Mouse (Mus musculus) hindbrain, embryonic 13.5 days (tissue): ENCODE data around the gene Nrd1. TPM values are rescaled to one million over a fixed set of nuclear protein-coding genes. Genes with fewer than 3 reads are reported as not detected.

Source experiments
- ATAC-seq: fragments of 200-750 bp; cut with Nextera tagmentation; 2 replicates; pipeline ENCODE4 v1.8.0; 2017; ENCODE audit warnings: moderate TSS enrichment; ENCODE audit not compliant: low FRiP score
- H3K27ac ChIP-seq: fragments of 300-500 bp; sonication (generic); 2 replicates; pipeline ENCODE4 v1.5.1; 2015; ENCODE audit warnings: inconsistent platforms, mild to moderate bottlenecking, moderate library complexity
- H3K27me3 ChIP-seq: fragments of 300-500 bp; sonication (generic); 2 replicates; pipeline ENCODE4 v1.6.1; 2015; ENCODE audit warnings: mild to moderate bottlenecking, inconsistent platforms
- H3K36me3 ChIP-seq: fragments of 300-500 bp; sonication (generic); 2 replicates; pipeline ENCODE4 v1.6.1; 2015; ENCODE audit warnings: mild to moderate bottlenecking, inconsistent platforms
- H3K4me1 ChIP-seq: fragments of 300-500 bp; sonication (generic); replicated peaks from 2 replicates; pipeline ENCODE4 v1.6.1; 2015; ENCODE audit warnings: inconsistent platforms
- H3K4me2 ChIP-seq: fragments of 300-500 bp; sonication (generic); 2 replicates; pipeline ENCODE4 v1.6.1; 2015; ENCODE audit warnings: inconsistent platforms, mild to moderate bottlenecking, moderate library complexity
- H3K4me3 ChIP-seq: fragments of 300-500 bp; sonication (generic); 2 replicates; pipeline ENCODE4 v1.5.1; 2015; ENCODE audit warnings: mild to moderate bottlenecking, inconsistent platforms
- H3K9ac ChIP-seq: fragments of 300-500 bp; sonication (generic); 2 replicates; pipeline ENCODE4 v1.6.1; 2015; ENCODE audit warnings: mild to moderate bottlenecking, inconsistent platforms
- H3K9me3 ChIP-seq: fragments of 300-500 bp; sonication (generic); 2 replicates; pipeline ENCODE4 v1.6.1; 2016; ENCODE audit warnings: inconsistent platforms
- WGBS: fragments of 180-500 bp; shearing (Covaris S2); methylation state at CpG from one replicate; pipeline ENCODE4 v1.1.7; 2015; 5-methylcytosine and 5-hydroxymethylcytosine counted together
- polyA plus RNA-seq: library from polyadenylated mRNA; unstranded; fragments of >200 nt; fragmentation: Nextera tagmentation; extraction: Ambion mirVana; gene quantifications from 2 replicates; pipeline ENCODE4 v1.2.1, GENCODE M21; 2015

Gene Nrd1
- polyA plus RNA-seq, 1 experiment from 2014 or later, result 78.7 TPM

- H3K4me2 ChIP-seq, result no peak overlapping the region
- H3K9ac ChIP-seq, result no peak overlapping the region
- H3K27ac ChIP-seq, result no peak overlapping the region
- H3K4me3 ChIP-seq, result no peak overlapping the region
- no peaks in the 10 kb centered on the region for H3K4me1 ChIP-seq
- H3K27me3 ChIP-seq, result no peaks in the 10 kb centered on the region
- no peak for ATAC-seq
- peaks cover 87% of the 10 kb centered on the region for H3K36me3 ChIP-seq
- H3K9me3 ChIP-seq, result no peaks in the 10 kb centered on the region
- 88% methylated on average over 4 of the region's 4 CpGs for WGBS
These were observed 42.3 kb downstream of the Nrd1 start for GRCm38 (mm10) chr4:109042739-109043138.

GRCm38 (mm10) chr4:109043294-109043693, 42.8 kb downstream of the Nrd1 start:
- Histone ChIP-seq H3K4me1 (no peaks in the 10 kb centered on the region), H3K9me3 (no peaks in the 10 kb centered on the region), H3K4me2 (no peak overlapping the region), H3K27me3 (no peaks in the 10 kb centered on the region), H3K27ac (no peak overlapping the region), H3K36me3 (peaks cover 90% of the 10 kb centered on the region), H3K4me3 (no peak overlapping the region), H3K9ac (no peak overlapping the region)
- no peak for ATAC-seq
- WGBS, result 90% methylated on average over 5 of the region's 5 CpGs

GRCm38 (mm10) chr4:109043756-109044155, 43.3 kb downstream of the Nrd1 start:
- Histone ChIP-seq H3K27me3 (no peaks in the 10 kb centered on the region), H3K9me3 (no peaks in the 10 kb centered on the region), H3K4me3 (no peak overlapping the region), H3K4me1 (no peaks in the 10 kb centered on the region), H3K27ac (no peak overlapping the region), H3K36me3 (peaks cover 88% of the 10 kb centered on the region), H3K4me2 (no peak overlapping the region), H3K9ac (no peak overlapping the region)
- ATAC-seq, result no peak
- WGBS, result 67% methylated on average over 5 of the region's 5 CpGs

- Histone ChIP-seq H3K9ac (no peak overlapping the region), H3K36me3 (peaks cover 75% of the 10 kb centered on the region), H3K4me3 (no peak overlapping the region), H3K27ac (no peak overlapping the region), H3K27me3 (no peaks in the 10 kb centered on the region), H3K9me3 (no peaks in the 10 kb centered on the region), H3K4me1 (peaks cover 9% of the 10 kb centered on the region), H3K4me2 (no peak overlapping the region)
- no peak for ATAC-seq
- WGBS, result 76% methylated on average over 4 of the region's 4 CpGs
These were observed 47.8 kb downstream of the Nrd1 start for GRCm38 (mm10) chr4:109048258-109048657.

- H3K27me3 ChIP-seq, result no peaks in the 10 kb centered on the region
- H3K4me2 ChIP-seq, result no peak overlapping the region
- ATAC-seq, result no peak
- H3K9me3 ChIP-seq, result no peaks in the 10 kb centered on the region
- H3K9ac ChIP-seq, result no peak overlapping the region
- peaks cover 72% of the 10 kb centered on the region for H3K36me3 ChIP-seq
- H3K4me1 ChIP-seq, result peaks cover 11% of the 10 kb centered on the region
- 43% methylated on average over 1 of the region's 1 CpGs for WGBS
- no peak overlapping the region for H3K4me3 ChIP-seq
- H3K27ac ChIP-seq, result 0 out of 2 replicates have a peak overlapping the region, but pooled peaks have one; percentile 32
These were observed 51.8 kb downstream of the Nrd1 start for GRCm38 (mm10) chr4:109052282-109052681.

GRCm38 (mm10) chr4:109054003-109054402, 53.5 kb downstream of the Nrd1 start:
- ATAC-seq, result no peak
- H3K36me3 ChIP-seq, result peaks cover 76% of the 10 kb centered on the region
- H3K4me1 ChIP-seq, result peaks cover 11% of the 10 kb centered on the region
- no peak overlapping the region for H3K4me3 ChIP-seq
- no peak overlapping the region for H3K4me2 ChIP-seq
- WGBS, result 79% methylated on average over 9 of the region's 9 CpGs
- H3K9ac ChIP-seq, result no peak overlapping the region
- no peaks in the 10 kb centered on the region for H3K27me3 ChIP-seq
- no peak overlapping the region for H3K27ac ChIP-seq
- no peaks in the 10 kb centered on the region for H3K9me3 ChIP-seq

- H3K4me1 ChIP-seq, result peaks cover 11% of the 10 kb centered on the region
- 81% methylated on average over 7 of the region's 7 CpGs for WGBS
- no peak for ATAC-seq
These were observed 55.9 kb downstream of the Nrd1 start for GRCm38 (mm10) chr4:109056351-109056750.

GRCm38 (mm10) chr4:109057640-109058039, 57.2 kb downstream of the Nrd1 start:
- H3K27ac ChIP-seq, result no peak overlapping the region
- no peak overlapping the region for H3K9ac ChIP-seq
- no peak overlapping the region for H3K4me2 ChIP-seq
- H3K4me1 ChIP-seq, result peaks cover 3% of the 10 kb centered on the region; the same call in 1 of the 2 replicates
- no peaks in the 10 kb centered on the region for H3K9me3 ChIP-seq
- 97% methylated on average over 8 of the region's 8 CpGs for WGBS
- H3K4me3 ChIP-seq, result no peak overlapping the region
- H3K36me3 ChIP-seq, result peaks cover 83% of the 10 kb centered on the region
- no peak for ATAC-seq
- H3K27me3 ChIP-seq, result no peaks in the 10 kb centered on the region

More at GRCm38 (mm10) chr4:109056351-109056750, 55.9 kb downstream of the Nrd1 start:
- no peak overlapping the region for H3K4me2 ChIP-seq
- H3K36me3 ChIP-seq, result peaks cover 77% of the 10 kb centered on the region
- H3K27me3 ChIP-seq, result no peaks in the 10 kb centered on the region
- no peaks in the 10 kb centered on the region for H3K9me3 ChIP-seq
- H3K27ac ChIP-seq, result no peak overlapping the region
- no peak overlapping the region for H3K4me3 ChIP-seq
- H3K9ac ChIP-seq, result no peak overlapping the region

GRCm38 (mm10) chr4:109059255-109059821, 58.9 kb downstream of the Nrd1 start:
- WGBS, result 91% methylated on average over 4 of the region's 4 CpGs
- no peak overlapping the region for H3K4me3 ChIP-seq
- H3K9ac ChIP-seq, result no peak overlapping the region
- no peaks in the 10 kb centered on the region for H3K4me1 ChIP-seq
- no peak overlapping the region for H3K4me2 ChIP-seq
- peaks cover 92% of the 10 kb centered on the region for H3K36me3 ChIP-seq
- no peaks in the 10 kb centered on the region for H3K9me3 ChIP-seq
- H3K27ac ChIP-seq, result no peak overlapping the region
- H3K27me3 ChIP-seq, result no peaks in the 10 kb centered on the region
- ATAC-seq, result no peak

GRCm38 (mm10) chr4:109064941-109065340, 64.5 kb downstream of the Nrd1 start:
- no peak for ATAC-seq
- no peaks in the 10 kb centered on the region for H3K9me3 ChIP-seq
- no peak overlapping the region for H3K4me2 ChIP-seq
- no peak overlapping the region for H3K4me3 ChIP-seq
- H3K9ac ChIP-seq, result no peak overlapping the region
- no peaks in the 10 kb centered on the region for H3K27me3 ChIP-seq
- H3K36me3 ChIP-seq, result peaks cover 90% of the 10 kb centered on the region
- H3K4me1 ChIP-seq, result no peaks in the 10 kb centered on the region
- WGBS, result 88% methylated on average over 6 of the region's 6 CpGs
- H3K27ac ChIP-seq, result no peak overlapping the region

GRCm38 (mm10) chr4:109065714-109066113, 65.3 kb downstream of the Nrd1 start:
- H3K4me2 ChIP-seq, result no peak overlapping the region
- no peaks in the 10 kb centered on the region for H3K9me3 ChIP-seq
- no peak for ATAC-seq
- H3K4me3 ChIP-seq, result no peak overlapping the region
- no peaks in the 10 kb centered on the region for H3K4me1 ChIP-seq
- no peak overlapping the region for H3K9ac ChIP-seq
- no peak overlapping the region for H3K27ac ChIP-seq
- peaks cover 88% of the 10 kb centered on the region for H3K36me3 ChIP-seq
- WGBS, result 94% methylated on average over 5 of the region's 5 CpGs
- no peaks in the 10 kb centered on the region for H3K27me3 ChIP-seq

GRCm38 (mm10) chr4:109072891-109073290, 72.4 kb downstream of the Nrd1 start:
- WGBS, result 94% methylated on average over 6 of the region's 6 CpGs
- H3K4me2 ChIP-seq, result no peak overlapping the region

GRCm38 (mm10) chr4:109073296-109073695, 72.8 kb downstream of the Nrd1 start:
- peaks cover 47% of the 10 kb centered on the region for H3K36me3 ChIP-seq
- ATAC-seq, result no peak
- H3K27ac ChIP-seq, result no peak overlapping the region
- WGBS, result 86% methylated on average over 3 of the region's 3 CpGs
- peaks cover 5% of the 10 kb centered on the region; the same call in 1 of the 2 replicates for H3K4me1 ChIP-seq
- H3K4me2 ChIP-seq, result no peak overlapping the region
- H3K4me3 ChIP-seq, result no peak overlapping the region
- H3K9me3 ChIP-seq, result no peaks in the 10 kb centered on the region
- no peak overlapping the region for H3K9ac ChIP-seq
- no peaks in the 10 kb centered on the region for H3K27me3 ChIP-seq

More at GRCm38 (mm10) chr4:109072891-109073290, 72.4 kb downstream of the Nrd1 start:
- no peak for ATAC-seq
- Histone ChIP-seq H3K4me3 (no peak overlapping the region), H3K27me3 (no peaks in the 10 kb centered on the region), H3K36me3 (peaks cover 47% of the 10 kb centered on the region), H3K27ac (no peak overlapping the region), H3K9me3 (no peaks in the 10 kb centered on the region), H3K4me1 (peaks cover 5% of the 10 kb centered on the region; the same call in 1 of the 2 replicates), H3K9ac (no peak overlapping the region)
